Mouse (Mus musculus) T-cell, adult 2 months (primary cell): ENCODE results near the gene Vti1a.

ENCODE experiments used
- DNase-seq: peaks from one replicate; pipeline ENCODE4 v3.0.0; 2022; ENCODE audit warnings: low spot score

The Vti1a gene

GRCm38 (mm10) chr19:55461963-55462362, 145.9 kb downstream of the Vti1a start:
- no peak for DNase-seq

GRCm38 (mm10) chr19:55463670-55464069, 147.6 kb downstream of the Vti1a start:
- no peak for DNase-seq

GRCm38 (mm10) chr19:55469301-55470051, 153.4 kb downstream of the Vti1a start:
- DNase-seq, result no peak

- DNase-seq, result no peak
Observed at GRCm38 (mm10) chr19:55472582-55472981, 156.5 kb downstream of the Vti1a start.

- DNase-seq, result no peak
Observed at GRCm38 (mm10) chr19:55474225-55474624, 158.1 kb downstream of the Vti1a start.

GRCm38 (mm10) chr19:55480526-55480925, 164.4 kb downstream of the Vti1a start:
- DNase-seq, result no peak

- DNase-seq, result no peak
Observed at GRCm38 (mm10) chr19:55481308-55481707, 165.2 kb downstream of the Vti1a start.

GRCm38 (mm10) chr19:55483526-55483925, 167.4 kb downstream of the Vti1a start:
- DNase-seq, result no peak

- DNase-seq, result no peak
Observed at GRCm38 (mm10) chr19:55484559-55484958, 168.5 kb downstream of the Vti1a start.

GRCm38 (mm10) chr19:55486473-55486872, 170.4 kb downstream of the Vti1a start:
- DNase-seq, result no peak

- no peak for DNase-seq
Observed at GRCm38 (mm10) chr19:55491126-55492076, 175.3 kb downstream of the Vti1a start.

- DNase-seq, result no peak
Observed at GRCm38 (mm10) chr19:55496333-55496732, 180.2 kb downstream of the Vti1a start.

- DNase-seq, result no peak
Observed at GRCm38 (mm10) chr19:55499179-55499863, 183.2 kb downstream of the Vti1a start.

- DNase-seq, result no peak
Observed at GRCm38 (mm10) chr19:55501985-55502384, 185.9 kb downstream of the Vti1a start.

GRCm38 (mm10) chr19:55503771-55504170, 187.7 kb downstream of the Vti1a start:
- DNase-seq, result no peak

GRCm38 (mm10) chr19:55507748-55508147, 191.7 kb downstream of the Vti1a start:
- DNase-seq, result no peak

- DNase-seq, result no peak
Observed at GRCm38 (mm10) chr19:55508239-55508638, 192.1 kb downstream of the Vti1a start.

GRCm38 (mm10) chr19:55508965-55509364, 192.9 kb downstream of the Vti1a start:
- no peak for DNase-seq

- no peak for DNase-seq
Observed at GRCm38 (mm10) chr19:55509618-55510017, 193.5 kb downstream of the Vti1a start.

- no peak for DNase-seq
Observed at GRCm38 (mm10) chr19:55513941-55514340, 197.8 kb downstream of the Vti1a start.

- DNase-seq, result no peak
Observed at GRCm38 (mm10) chr19:55520236-55520635, 204.1 kb downstream of the Vti1a start.

GRCm38 (mm10) chr19:55523340-55523739, 207.2 kb downstream of the Vti1a start:
- DNase-seq, result no peak
